Mouse (Mus musculus): ENCODE measurements around the gene Tmem239.
"Not testable (repeated sequence)": the region's sequence is repeated elsewhere in the genome, so short reads cannot be mapped to it uniquely, and the experiment has no call there.

Gene Tmem239

GRCm38 (mm10) chr2:130406178-130406577 is at the start of gene Tmem239:
Gene Tmem239 (plus strand): TSS chr2:130406478.
- DNase-seq (ENCODE audit: low spot score) = no peak

DNA sequence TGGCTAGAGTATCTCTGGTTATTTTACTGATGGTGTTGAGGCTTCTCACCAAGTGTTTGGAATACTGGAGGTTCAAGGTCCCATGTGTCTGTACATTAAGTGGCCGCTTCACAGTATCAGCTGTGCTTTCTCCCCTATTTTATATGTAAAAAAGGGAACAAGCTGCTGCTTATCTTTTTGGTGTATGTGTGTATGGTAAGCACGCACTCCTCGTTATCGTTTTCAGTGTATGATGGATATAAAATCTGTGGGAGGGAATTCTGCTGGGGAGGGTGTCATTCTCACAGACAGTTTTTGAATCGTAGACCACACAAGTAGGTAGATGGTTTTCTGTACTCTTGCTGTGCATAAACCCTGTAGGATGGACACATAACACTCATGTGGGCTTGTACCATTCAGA is 48.7 kb upstream of the Tmem239 start:
- DNase-seq (ENCODE audit: low spot score) = no peak

- DNase-seq (ENCODE audit: low spot score) = no peak
Measured at GRCm38 (mm10) chr2:130358852-130359251, 47.4 kb upstream of the Tmem239 start.

GRCm38 (mm10) chr2:130362511-130363026 is 43.7 kb upstream of the Tmem239 start:
- DNase-seq (ENCODE audit: low spot score) = peak; percentile 86

- DNase-seq (ENCODE audit: low spot score) = no peak
Measured at GRCm38 (mm10) chr2:130365211-130366094, 40.8 kb upstream of the Tmem239 start.

DNA sequence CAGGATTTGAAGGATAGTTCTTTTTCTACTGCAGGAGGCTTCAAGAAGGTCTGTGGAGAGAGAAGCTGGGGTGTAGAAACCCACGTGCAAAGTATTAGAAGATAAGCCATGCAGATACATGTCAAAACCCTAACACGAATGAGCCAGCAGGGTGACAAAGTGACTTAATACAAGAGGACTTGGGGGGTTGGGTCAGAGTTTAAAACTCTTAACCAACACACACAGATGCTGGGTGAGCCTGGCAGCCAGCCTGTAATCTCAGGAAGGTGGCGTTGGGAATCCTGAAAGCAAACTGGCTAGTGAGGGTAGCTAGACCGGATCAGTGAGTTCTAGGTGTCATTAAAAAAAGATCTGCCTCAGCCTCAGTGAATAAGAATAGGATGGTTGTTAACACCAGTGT is 38.9 kb upstream of the Tmem239 start:
- DNase-seq (ENCODE audit: low spot score) = no peak

DNA sequence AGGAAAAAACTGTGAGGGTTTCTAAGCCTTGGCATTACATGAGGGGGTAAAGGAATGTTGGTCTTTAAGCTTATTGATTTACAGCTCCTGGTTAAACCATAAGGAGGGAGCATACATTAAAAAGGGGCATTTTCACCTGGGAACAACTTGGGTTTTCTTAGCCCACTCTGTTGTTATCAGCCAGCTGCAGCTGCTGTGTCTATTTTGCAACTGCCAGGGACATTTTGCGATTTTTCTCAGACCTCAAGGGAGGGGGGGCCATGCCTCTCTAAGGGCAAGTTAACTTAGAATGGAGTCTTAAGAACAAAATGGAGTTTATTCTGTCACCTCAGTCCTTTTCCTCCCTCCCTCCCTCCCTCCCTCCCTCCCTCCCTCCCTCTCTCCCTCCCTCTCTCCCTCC is 33.3 kb upstream of the Tmem239 start:
- not testable (repeated sequence) for DNase-seq (ENCODE audit: low spot score)

- DNase-seq (ENCODE audit: low spot score) = no peak
Measured at GRCm38 (mm10) chr2:130374951-130375350, 31.3 kb upstream of the Tmem239 start.

GRCm38 (mm10) chr2:130383205-130383604 is 23.1 kb upstream of the Tmem239 start:
- DNase-seq (ENCODE audit: low spot score) = no peak

GRCm38 (mm10) chr2:130383895-130384294 is 22.4 kb upstream of the Tmem239 start:
- no peak for DNase-seq (ENCODE audit: low spot score)

DNA sequence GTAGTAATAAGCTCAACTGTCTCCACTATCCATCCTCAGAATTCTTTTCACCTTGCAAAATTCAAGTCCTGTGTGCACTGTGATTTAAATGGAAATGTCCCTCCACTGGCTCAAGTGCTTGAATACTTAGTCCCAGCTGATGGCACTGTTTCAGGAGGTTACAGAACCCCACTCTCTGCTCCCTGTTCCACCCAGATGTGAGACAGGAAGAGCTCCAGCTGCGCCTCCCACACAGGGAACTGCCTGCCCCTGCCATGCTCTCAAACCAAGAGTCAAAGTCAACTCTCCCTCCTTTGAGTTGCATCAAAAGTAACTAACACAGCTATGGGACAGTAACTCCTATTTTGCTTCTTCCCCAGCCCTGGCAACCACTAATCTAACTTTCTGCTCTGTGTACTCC is 20.1 kb upstream of the Tmem239 start:
- DNase-seq (ENCODE audit: low spot score) = no peak

GRCm38 (mm10) chr2:130388796-130389195 is 17.5 kb upstream of the Tmem239 start:
- no peak for DNase-seq (ENCODE audit: low spot score)

DNA sequence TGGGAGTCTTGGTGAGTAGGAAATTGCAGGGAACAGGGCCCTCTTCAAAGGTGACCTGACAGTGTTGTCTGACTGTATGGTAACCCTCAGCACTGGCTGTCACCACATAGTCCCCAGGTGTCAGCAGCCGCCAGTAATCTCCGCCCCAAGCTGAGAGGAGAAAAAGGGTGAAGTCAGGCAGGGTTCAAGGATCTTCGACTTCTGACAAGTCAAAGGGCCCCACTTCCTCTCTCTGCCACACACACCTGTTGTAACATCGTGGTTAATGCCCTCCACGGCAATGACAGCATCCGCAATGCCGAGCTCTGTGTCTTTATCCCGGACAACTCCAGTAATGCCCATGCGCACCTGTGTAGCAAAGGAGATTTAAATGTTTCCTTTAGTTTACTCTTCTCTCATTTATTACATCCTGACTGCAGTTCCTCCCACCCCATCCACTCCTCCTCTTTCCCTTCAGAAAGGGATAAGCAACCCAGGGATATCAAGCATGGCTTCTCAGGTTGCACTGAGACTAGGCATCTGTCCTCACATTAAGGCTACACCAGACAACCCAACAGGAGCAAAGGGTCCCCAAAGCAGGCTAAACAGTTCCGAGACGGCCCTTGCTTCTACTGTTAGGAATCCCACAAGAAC is 15.2 kb upstream of the Tmem239 start:
- no peak for DNase-seq (ENCODE audit: low spot score)

- no peak for DNase-seq (ENCODE audit: low spot score)
Measured at GRCm38 (mm10) chr2:130392836-130393235, 13.4 kb upstream of the Tmem239 start.

- DNase-seq (ENCODE audit: low spot score) = no peak
Measured at GRCm38 (mm10) chr2:130395696-130396095, 10.6 kb upstream of the Tmem239 start.

DNA sequence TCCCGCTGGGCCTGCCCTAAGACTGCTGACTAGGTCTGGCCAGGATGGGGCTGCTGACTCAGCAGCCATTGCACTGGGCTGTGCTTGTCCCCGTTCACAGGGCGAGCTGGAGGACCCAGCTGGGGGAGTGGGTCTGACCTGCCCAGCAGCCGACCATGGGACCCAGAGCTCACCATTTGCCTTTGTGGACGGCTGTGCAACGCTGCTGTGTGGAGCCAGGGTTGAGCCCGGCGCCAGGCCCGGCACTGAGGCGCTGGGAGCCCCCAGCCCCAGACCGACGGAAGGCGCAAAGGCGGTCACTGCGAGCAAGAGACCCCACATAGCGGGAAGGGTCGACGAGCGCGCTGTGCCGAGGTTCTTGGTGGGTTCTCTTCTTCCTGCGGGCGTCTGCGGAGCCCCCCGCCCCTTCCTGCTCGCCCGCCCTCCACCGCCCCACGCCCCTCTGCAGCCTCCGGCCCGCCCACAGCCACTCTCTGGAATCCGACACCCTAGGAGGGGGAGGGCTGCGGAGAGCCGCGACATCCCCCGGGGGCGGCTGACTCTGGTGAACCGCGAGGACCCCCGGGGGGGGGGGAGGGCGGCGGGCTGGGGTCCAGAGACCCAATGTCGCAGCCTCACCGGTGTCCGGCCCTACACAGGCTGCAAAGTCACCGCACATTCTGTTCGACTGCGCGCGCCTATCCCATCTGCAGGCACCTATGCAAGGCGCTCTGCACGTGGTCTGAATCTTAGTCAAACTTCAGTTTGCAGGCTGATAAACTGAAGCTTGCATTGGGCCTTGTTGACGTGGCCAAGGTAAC is 8.9 kb upstream of the Tmem239 start, which contains the start of gene Cpxm1:
Cpxm1 (minus strand) TSS at position 389 of the 800 bp plus-strand sequence.
- DNase-seq (ENCODE audit: low spot score) = peak; percentile 72

GRCm38 (mm10) chr2:130398091-130398490 is 8.2 kb upstream of the Tmem239 start:
- DNase-seq (ENCODE audit: low spot score) = no peak

- DNase-seq (ENCODE audit: low spot score) = no peak
Measured at GRCm38 (mm10) chr2:130400046-130400445, 6.2 kb upstream of the Tmem239 start.

GRCm38 (mm10) chr2:130401891-130402290 is 4.4 kb upstream of the Tmem239 start:
- no peak for DNase-seq (ENCODE audit: low spot score)

DNA sequence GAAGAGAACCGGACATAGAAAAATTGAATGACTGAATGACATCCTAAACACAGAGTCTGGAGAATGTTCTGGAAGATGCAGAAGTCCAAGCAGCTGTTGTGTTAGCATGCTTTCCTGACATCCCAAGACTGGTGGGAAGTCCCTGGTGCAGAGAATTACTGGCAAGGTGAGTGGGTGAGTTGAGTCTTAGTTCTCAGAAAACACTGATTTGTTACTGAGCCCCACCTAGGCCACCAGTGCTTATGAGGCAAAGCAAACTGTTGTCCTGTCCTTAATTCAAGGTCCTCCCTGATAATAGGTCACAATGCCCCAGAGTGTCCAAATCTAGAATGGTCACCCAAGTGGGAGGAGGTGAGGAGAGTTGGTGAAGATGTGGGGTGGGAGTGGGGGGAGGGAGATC is 1.3 kb upstream of the Tmem239 start, which contains the start of the genes Gm28372 and 1700020A23Rik:
Gm28372 (plus strand) TSS at position 301 of the 400 bp plus-strand sequence.
1700020A23Rik (plus strand) TSS at position 321 of the 400 bp plus-strand sequence.
- DNase-seq (ENCODE audit: low spot score) = no peak

DNA sequence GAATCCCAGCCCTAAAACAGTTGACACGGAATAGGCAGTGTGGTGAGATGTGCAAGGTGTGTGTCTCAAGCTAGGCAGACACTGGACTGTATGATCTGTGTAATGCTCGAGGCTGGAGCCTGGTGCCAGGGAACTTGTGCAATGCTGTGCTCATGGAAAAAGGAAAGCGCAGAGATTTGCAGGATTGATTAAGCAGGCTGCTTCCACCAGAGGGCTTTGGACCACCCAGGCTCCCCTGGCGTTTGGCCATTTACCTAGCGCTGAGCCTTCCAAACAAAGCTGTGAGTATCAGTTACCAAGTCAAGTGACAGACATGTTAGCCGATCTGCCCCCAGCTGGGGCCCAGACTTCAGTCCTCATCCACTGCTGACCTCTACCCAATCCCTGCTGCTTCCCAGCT is 1.9 kb downstream of the Tmem239 start:
- no peak for DNase-seq (ENCODE audit: low spot score)
